14 mouse cellular contexts compared by ENCODE assay signal in genomic region chr1:133933301-133934195, GRCm38 (mm10). TPM values are rescaled to one million over a fixed set of nuclear protein-coding genes. Genes with fewer than 3 reads are reported as not detected.
DNase-seq lines count a peak whose midpoint lies in the region; ATAC-seq and TF ChIP-seq lines count a peak whose summit lies in the region.
"Had no signal": no experiment of that assay in that cellular context is flagged by ENCODE, and none has a peak within 500 bp of the region (broad histone marks: within the 10 kb centered on the region; RNA-seq: fewer than 3 reads in every experiment).

No protein-coding gene starts in this region.

- 0 out of 2 replicates have a peak, but pooled peaks have one; percentile 59 for ATAC-seq in kidney, postnatal 0 days (replicated peaks; ENCODE audit: low FRiP score, low read depth)
- ATAC-seq: forebrain, embryonic 16.5 days had no signal

- no peaks in the 10 kb centered on the region for H3K79me2 ChIP-seq in CH12.LX (replicated peaks; ENCODE audit: control insufficient read depth, extremely low read depth, insufficient read depth, poor library complexity, severe bottlenecking)
- H3K79me2 ChIP-seq in liver, adult 2 months (ENCODE audit: control insufficient read depth, insufficient read depth, low read length), result peaks cover 6% of the 10 kb centered on the region; the same call in 1 of the 2 replicates

- no peak for TF ChIP-seq EP300 in CH12.LX (IDR thresholded peaks at IDR 0.05; ENCODE audit: low read length)

- H3K27ac ChIP-seq in kidney, postnatal 0 days, result no peak overlapping the region
- H3K27ac ChIP-seq in CH12.LX (ENCODE audit: insufficient read depth, low read depth), result no peak overlapping the region
- peak overlapping the region; percentile 95 for H3K27ac ChIP-seq in liver, adult 2 months (replicated peaks; ENCODE audit: insufficient read depth, low read depth, low read length)
- H3K27ac ChIP-seq: heart, embryonic 13.5 days; hindbrain, embryonic 15.5 days had no signal

- H3K4me1 ChIP-seq in kidney, postnatal 0 days (replicated peaks; ENCODE audit: insufficient read depth, low read length), result peaks cover 5% of the 10 kb centered on the region; the same call in 1 of the 2 replicates
- H3K4me1 ChIP-seq in CH12.LX (ENCODE audit: control insufficient read depth in 1 of 2, insufficient read depth in 2 of 2), result no peaks in the 10 kb centered on the region
- peaks cover 21% of the 10 kb centered on the region for H3K4me1 ChIP-seq in liver, adult 2 months (ENCODE audit: control insufficient read depth, insufficient read depth, low read length)
- H3K4me1 ChIP-seq: hindbrain, embryonic 15.5 days had no signal

- H3K4me3 ChIP-seq in kidney, postnatal 0 days (replicated peaks; ENCODE audit: low read depth, low read length), result no peak overlapping the region
- no peak overlapping the region for H3K4me3 ChIP-seq in CH12.LX (replicated peaks in 1 of 3; ENCODE audit: low read depth in 2 of 3, low read length in 2 of 3, poor library complexity in 1 of 3)
- H3K4me3 ChIP-seq in liver, adult 2 months (ENCODE audit: insufficient read depth, low read depth, low read length), result peak overlapping the region; percentile 40; the same call in 1 of the 2 replicates
- H3K4me3 ChIP-seq: heart, embryonic 13.5 days; hindbrain, embryonic 15.5 days had no signal

- H3K9me3 ChIP-seq in kidney, postnatal 0 days (replicated peaks; ENCODE audit: low read length), result no peaks in the 10 kb centered on the region
- H3K9me3 ChIP-seq in CH12.LX (replicated peaks; ENCODE audit: low read length), result peaks cover 13% of the 10 kb centered on the region
- H3K9me3 ChIP-seq: heart, embryonic 13.5 days; hindbrain, embryonic 15.5 days had no signal

- H3K9ac ChIP-seq in kidney, postnatal 0 days (ENCODE audit: low read depth, low read length), result no peak overlapping the region
- no peak overlapping the region for H3K9ac ChIP-seq in CH12.LX (ENCODE audit: insufficient read depth, low read depth)
- H3K9ac ChIP-seq in liver, adult 2 months (ENCODE audit: low read depth, low read length), result peak overlapping the region; percentile 23
- H3K9ac ChIP-seq: heart, embryonic 13.5 days; hindbrain, embryonic 15.5 days had no signal

- no peak for TF ChIP-seq POLR2A in CH12.LX (IDR thresholded peaks at IDR 0.05; ENCODE audit: low read depth, low read length)
- TF ChIP-seq POLR2A in liver, adult 2 months (IDR thresholded peaks at IDR 0.05; ENCODE audit: extremely low read depth, insufficient read depth, low read length), result 0 out of 2 replicates have a peak, but pooled peaks have one; percentile 2

- peak; percentile 35 for DNase-seq in embryo, embryonic 10.5 days (ENCODE audit: low spot score)
- no peak for DNase-seq in embryo, embryonic 11 days
- no peak for DNase-seq in kidney, postnatal 0 days (ENCODE audit: low spot score)
- DNase-seq in kidney, adult 18-20 months, result no peak
- DNase-seq in CH12.LX (ENCODE audit: extremely low read depth), result no peak
- DNase-seq in liver, adult 2 months (ENCODE audit: extremely low read depth, low read depth, low spot score), result peak; percentile 95
- no peak for DNase-seq in urinary bladder, postnatal 14 days (ENCODE audit: low spot score)
- DNase-seq in thymus, postnatal 0 days (ENCODE audit: low spot score), result no peak
- DNase-seq: B cell, adult 2 months; retina, postnatal 1 day had no signal

- 49% methylated on average over 14 of the region's 14 CpGs for WGBS in kidney, postnatal 0 days
- 15% methylated on average over 14 of the region's 14 CpGs for WGBS in liver, adult 2 months

- in situ Hi-C loops in CH12.LX (cut with MboI; ENCODE audit: low pct_ligation_motif_present, low pct_unique_long_range_greater_than_20kb, low sequenced_read_pairs), result no loop called here

- dilution Hi-C loops in CH12.LX (cut with MboI; ENCODE audit: extremely low pct_ligation_motif_present, extremely low pct_unique_long_range_greater_than_20kb, low sequenced_read_pairs), result no loop called here

- no peak; the same call in 1 of the 2 replicates for TF ChIP-seq CTCF in kidney, postnatal 0 days (IDR thresholded peaks at IDR 0.05; ENCODE audit: low read depth)
- TF ChIP-seq CTCF in CH12.LX (conservative IDR thresholded peaks at IDR 0.05 in 1 of 2, IDR thresholded peaks at IDR 0.05 in 1 of 2; ENCODE audit: low read depth in 2 of 2, low read length in 2 of 2), result no peak
- no peak for TF ChIP-seq CTCF in liver, adult 2 months (IDR thresholded peaks at IDR 0.05; ENCODE audit: low read depth, low read length)

- no peak overlapping the region for H3K4me2 ChIP-seq in kidney, postnatal 0 days (ENCODE audit: low read length)
- no peak overlapping the region for H3K4me2 ChIP-seq in CH12.LX (ENCODE audit: insufficient read depth, low read depth, poor library complexity, severe bottlenecking)
- H3K4me2 ChIP-seq: heart, embryonic 13.5 days; hindbrain, embryonic 15.5 days had no signal

- H3K27me3 ChIP-seq in kidney, postnatal 0 days (ENCODE audit: insufficient read depth, low read length), result no peaks in the 10 kb centered on the region
- H3K27me3 ChIP-seq in CH12.LX (replicated peaks), result peaks cover 85% of the 10 kb centered on the region
- no peaks in the 10 kb centered on the region for H3K27me3 ChIP-seq in liver, adult 2 months (ENCODE audit: control insufficient read depth, insufficient read depth, low read length)
- H3K27me3 ChIP-seq: heart, embryonic 13.5 days; hindbrain, embryonic 15.5 days had no signal

- TF ChIP-seq RAD21 in CH12.LX (IDR thresholded peaks at IDR 0.05; ENCODE audit: low read depth, low read length), result no peak

- H3K36me3 ChIP-seq in kidney, postnatal 0 days (ENCODE audit: insufficient read depth, low read length), result no peaks in the 10 kb centered on the region
- no peaks in the 10 kb centered on the region for H3K36me3 ChIP-seq in CH12.LX (replicated peaks in 1 of 2; ENCODE audit: control insufficient read depth in 1 of 2, insufficient read depth in 1 of 2, low read length in 1 of 2)
- no peaks in the 10 kb centered on the region for H3K36me3 ChIP-seq in liver, adult 2 months (ENCODE audit: control insufficient read depth, insufficient read depth, low read length)
- H3K36me3 ChIP-seq: heart, embryonic 13.5 days; hindbrain, embryonic 15.5 days had no signal

TF ChIP-seq in CH12.LX, 34 proteins besides CTCF, POLR2A, EP300 and RAD21:
- peak; percentile 31; the same call in 1 of the 2 replicates for TF ChIP-seq USF2 (conservative IDR thresholded peaks at IDR 0.05; ENCODE audit: low read depth, low read length)
- TF ChIP-seq TCF12 (IDR thresholded peaks at IDR 0.05; ENCODE audit: low read depth, low read length), result no peak
- peak; percentile 24; the same call in 1 of the 2 replicates for TF ChIP-seq USF1 (IDR thresholded peaks at IDR 0.05; ENCODE audit: low read depth, low read length)
TF ChIP-seq in CH12.LX: peak in this region for 2.

RNA-seq across cellular contexts. Expression of gene Prelp, which starts 12.3 kb away (rescaled TPM):
- 2.2 TPM in 2 replicates for polyA plus RNA-seq in kidney, postnatal 0 days (2015; fragmentation: Nextera tagmentation; extraction: Ambion mirVana)
- not detected in 2 replicates for total RNA-seq in CH12.LX (2012; rRNA removed)
- not detected in 2 replicates for total RNA-seq in CH12.LX (2014; rRNA removed)
- polyA plus RNA-seq in CH12.LX (2012; ENCODE audit: insufficient read length, low read depth), result not detected in 2 replicates
- total RNA-seq in liver, adult 2 months (2014; rRNA removed), result 6.6 and 9.3 TPM in 2 replicates
- 23.8 and 27.2 TPM in 2 replicates for polyA plus RNA-seq in liver, adult 2 months (2012; rRNA removed)
- 1.1 and 1.6 TPM in 2 replicates for polyA plus RNA-seq in thymus, postnatal 0 days (2015; fragmentation: Nextera tagmentation; extraction: Ambion mirVana)
- total RNA-seq: ES-E14 had no signal

RNA-seq across cellular contexts. Expression of gene Optc, which starts 25.7 kb away (rescaled TPM):
- 0.39 and 0.40 TPM in 2 replicates for polyA plus RNA-seq in kidney, postnatal 0 days (2015; fragmentation: Nextera tagmentation; extraction: Ambion mirVana)
- total RNA-seq in CH12.LX (2012; rRNA removed), result not detected in 2 replicates
- not detected in 2 replicates for total RNA-seq in CH12.LX (2014; rRNA removed)
- not detected in 2 replicates for polyA plus RNA-seq in CH12.LX (2012; ENCODE audit: insufficient read length, low read depth)
- not detected in 2 replicates for total RNA-seq in liver, adult 2 months (2014; rRNA removed)
- polyA plus RNA-seq in liver, adult 2 months (2012; rRNA removed), result not detected in 2 replicates
- polyA plus RNA-seq in thymus, postnatal 0 days (2015; fragmentation: Nextera tagmentation; extraction: Ambion mirVana), result 0.12 and 0.42 TPM in 2 replicates

Comparison
In these comparisons a context has a peak if more than half of its experiments do, and no peak if none do; other contexts are left out.
1. DNase-seq: peak in embryo, embryonic 10.5 days (single experiment) and liver, adult 2 months (single experiment); none in embryo, embryonic 11 days (single experiment), kidney, postnatal 0 days (single experiment), kidney, adult 18-20 months (single experiment), CH12.LX (single experiment), urinary bladder, postnatal 14 days (single experiment) and thymus, postnatal 0 days (single experiment).